Mouse (Mus musculus): ENCODE data around the gene Cyp2d12. TPM values are rescaled to one million over a fixed set of nuclear protein-coding genes. Genes with fewer than 3 reads are reported as not detected.
"Not testable (repeated sequence)": the region's sequence is repeated elsewhere in the genome, so short reads cannot be mapped to it uniquely, and the experiment has no call there.

The Cyp2d12 gene
- total RNA-seq (2021): 1 to 10 TPM in 1 of 2 experiments, under 1 TPM in 1; 0.28 to 2.5 TPM
- long read RNA-seq, experiment 1, partial matches to known transcripts: 1 of 1 reads
- long read RNA-seq, experiment 1, other reads (novel, unspliced or antisense): 0 of 1 reads
- long read RNA-seq, experiment 2, transcript Cyp2d12-201 (9 exons, 1,654 nt): major isoform, 5 of 8 reads
- long read RNA-seq, experiment 2, partial matches to known transcripts: 1 of 8 reads
- long read RNA-seq, experiment 2, other reads (novel, unspliced or antisense): 2 of 8 reads

DNA sequence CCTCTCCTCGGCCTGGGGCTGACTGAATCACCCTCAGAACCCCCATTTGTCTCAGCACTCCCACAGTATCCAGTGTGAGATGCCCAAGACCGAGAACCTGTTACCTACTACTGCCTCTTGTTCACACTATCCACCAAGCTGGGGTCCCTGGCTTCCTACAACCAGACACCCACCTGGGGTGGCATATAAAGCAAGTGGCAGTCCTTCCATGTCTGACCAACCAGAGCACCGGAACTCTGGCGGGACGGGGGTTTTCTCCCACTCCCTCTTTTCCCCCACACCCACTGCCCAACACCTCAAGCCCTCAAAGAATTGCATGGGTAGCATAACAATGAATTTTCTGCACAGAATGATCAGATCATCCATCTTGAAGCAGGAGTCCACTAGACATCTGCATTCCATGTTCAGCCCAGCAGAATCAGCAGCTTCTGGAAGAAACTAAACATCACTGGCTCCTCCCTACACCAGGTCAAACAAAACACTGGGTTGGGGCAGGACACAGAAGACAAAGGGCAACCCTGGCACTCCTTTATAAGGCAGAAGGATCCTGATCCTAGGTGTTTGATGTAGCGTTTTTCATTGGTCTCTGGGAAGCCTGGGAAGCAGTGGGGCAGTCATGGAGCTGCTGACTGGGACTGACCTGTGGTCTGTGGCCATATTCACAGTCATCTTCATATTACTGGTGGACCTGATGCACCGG, at the start of gene Cyp2d12:
Cyp2d12 (plus strand) TSS at position 542 of the 700 bp plus-strand sequence.
- DNase-seq (ENCODE audit: low spot score in 2 of 2): no peak

DNA sequence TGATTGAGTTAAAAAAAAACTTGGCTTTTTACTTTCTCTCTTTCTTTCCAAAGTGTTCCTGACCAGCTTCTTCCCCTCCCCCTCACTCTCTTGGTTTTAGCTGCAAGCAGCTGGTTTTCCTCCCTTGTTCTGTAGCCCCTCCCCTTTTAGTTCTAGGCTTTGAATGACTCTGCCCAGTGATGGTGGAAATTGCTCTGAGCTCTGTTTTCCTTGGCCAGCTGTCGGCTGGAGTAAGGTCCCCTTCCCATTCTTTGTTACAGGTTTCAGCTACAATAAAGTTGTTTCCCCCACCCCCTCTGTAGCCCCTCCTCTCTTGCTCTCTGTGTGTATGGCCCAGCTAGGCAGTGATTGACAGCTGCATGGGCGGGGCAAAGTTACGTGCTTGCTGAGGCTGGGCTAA, 47.9 kb upstream of the Cyp2d12 start:
- DNase-seq (ENCODE audit: low spot score in 2 of 2): no peak

DNA sequence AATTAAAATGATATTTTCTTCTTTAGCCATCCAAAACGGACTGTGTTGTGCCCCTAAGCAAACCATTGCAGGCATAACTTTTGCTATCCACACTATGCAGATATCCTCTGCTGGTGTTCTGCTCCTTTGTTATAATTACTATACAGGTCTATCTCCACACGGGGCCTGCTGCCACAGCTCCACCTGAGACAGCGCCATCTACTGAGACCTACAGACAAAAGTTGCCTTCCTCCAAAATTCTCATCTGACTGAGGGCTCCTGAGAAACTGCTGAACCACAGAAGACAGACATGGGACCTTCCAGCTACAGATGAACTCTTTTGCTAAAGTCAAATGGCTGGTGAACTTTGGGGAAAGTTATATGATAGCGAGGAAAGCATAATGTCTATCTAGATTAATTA, 47.1 kb upstream of the Cyp2d12 start:
- DNase-seq (ENCODE audit: low spot score in 2 of 2): not testable (repeated sequence)

DNA sequence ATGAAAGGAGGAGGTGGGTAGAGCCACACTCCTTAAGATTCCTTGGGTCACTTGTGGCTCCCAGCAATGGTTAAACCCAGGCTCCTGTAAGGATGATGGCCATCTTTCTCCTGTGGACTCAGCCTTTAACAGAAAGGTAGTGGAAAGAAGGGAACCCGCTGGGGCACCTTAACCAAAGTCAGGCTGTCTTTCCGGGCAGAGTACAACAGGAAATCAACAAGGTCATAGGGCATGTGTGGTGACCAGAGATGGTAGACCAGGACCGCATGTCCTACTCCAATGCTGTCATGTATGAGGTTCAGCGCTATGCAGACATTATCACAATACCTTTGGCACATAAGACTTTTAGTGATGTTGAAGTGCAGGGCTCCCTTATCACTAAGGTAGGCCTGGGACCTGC, 45.4 kb upstream of the Cyp2d12 start:
- DNase-seq (ENCODE audit: low spot score in 2 of 2): not testable (repeated sequence)

DNA sequence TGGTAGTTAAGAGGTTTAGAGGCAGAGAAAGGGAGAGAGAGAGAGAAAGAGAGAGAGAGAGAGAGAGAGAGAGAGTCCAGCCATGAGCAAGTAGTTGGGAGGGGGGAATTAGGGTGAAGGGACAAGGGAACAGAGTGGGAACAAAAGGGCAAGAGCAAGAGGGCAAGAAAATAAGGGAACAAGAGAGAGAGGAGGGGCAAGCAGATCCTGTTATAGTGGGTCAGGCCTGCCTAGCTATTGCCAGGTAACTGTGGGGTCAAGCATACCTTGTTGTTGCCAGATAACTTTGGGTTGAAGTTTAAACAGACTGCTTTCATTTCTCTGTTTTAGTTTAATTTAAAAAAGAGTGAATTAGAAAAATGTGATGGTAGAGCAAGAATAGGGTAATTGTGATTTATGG, 44.4 kb upstream of the Cyp2d12 start:
- DNase-seq (ENCODE audit: low spot score in 2 of 2): not testable (repeated sequence)

DNA sequence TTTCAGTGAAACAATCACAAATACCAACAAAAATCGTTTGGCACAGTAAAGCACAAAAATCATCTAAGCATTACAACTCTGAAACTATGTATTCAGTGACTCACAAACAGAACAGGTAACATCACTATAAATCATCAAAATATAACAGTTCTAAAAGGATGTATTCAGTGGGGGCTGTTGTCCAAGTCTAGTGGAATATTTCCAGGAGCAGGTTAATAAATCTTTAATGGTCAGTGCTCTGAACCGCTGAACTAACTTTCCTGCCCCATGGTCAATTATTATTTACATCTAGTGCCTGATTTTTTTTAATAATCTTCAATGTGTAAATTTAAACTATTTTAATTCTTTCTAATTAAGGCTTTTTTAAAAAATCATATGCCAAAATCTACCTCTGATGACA, 42.8 kb upstream of the Cyp2d12 start:
- not testable (repeated sequence) for DNase-seq (ENCODE audit: low spot score in 2 of 2)

DNA sequence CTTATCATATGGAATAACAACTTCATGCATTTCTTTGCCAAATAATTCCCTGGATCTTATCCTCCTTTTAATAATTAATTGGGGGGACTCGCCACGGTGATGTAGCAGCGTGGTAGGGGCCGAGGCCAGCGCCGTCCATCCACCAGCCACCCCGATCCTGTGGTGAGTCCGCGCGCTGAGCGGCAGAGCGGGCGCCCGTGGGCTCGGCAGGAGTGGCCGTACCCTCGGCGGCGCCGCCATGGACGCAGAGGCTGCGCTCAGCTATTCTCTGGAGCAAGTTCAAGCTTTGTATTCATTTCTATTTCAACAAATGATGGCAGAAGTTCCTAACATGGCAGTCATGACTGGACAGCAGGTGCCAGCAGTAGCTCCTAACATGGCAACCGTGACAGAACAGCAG, 38.7 kb upstream of the Cyp2d12 start:
- DNase-seq (ENCODE audit: low spot score in 2 of 2): not testable (repeated sequence)

DNA sequence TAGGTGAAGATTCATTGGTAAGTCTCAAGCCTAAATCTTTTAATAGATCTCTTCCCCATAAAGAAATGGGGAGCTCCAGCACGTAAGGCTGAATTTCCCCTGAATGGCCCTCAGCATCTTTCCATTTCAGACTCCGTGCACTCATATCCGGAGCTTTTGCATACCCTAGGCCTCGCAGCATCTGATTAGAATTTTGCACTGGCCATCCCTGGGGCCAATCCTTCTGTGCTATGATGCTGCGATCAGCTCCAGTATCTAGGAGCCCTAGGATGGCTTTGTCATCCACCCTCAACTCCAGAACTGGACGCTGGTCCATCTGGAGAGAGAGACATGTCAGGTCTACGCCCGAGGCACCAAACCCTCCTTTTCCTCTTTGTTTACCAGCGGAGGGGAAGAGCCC, 27.5 kb upstream of the Cyp2d12 start:
- not testable (repeated sequence) for DNase-seq (ENCODE audit: low spot score in 2 of 2)

DNA sequence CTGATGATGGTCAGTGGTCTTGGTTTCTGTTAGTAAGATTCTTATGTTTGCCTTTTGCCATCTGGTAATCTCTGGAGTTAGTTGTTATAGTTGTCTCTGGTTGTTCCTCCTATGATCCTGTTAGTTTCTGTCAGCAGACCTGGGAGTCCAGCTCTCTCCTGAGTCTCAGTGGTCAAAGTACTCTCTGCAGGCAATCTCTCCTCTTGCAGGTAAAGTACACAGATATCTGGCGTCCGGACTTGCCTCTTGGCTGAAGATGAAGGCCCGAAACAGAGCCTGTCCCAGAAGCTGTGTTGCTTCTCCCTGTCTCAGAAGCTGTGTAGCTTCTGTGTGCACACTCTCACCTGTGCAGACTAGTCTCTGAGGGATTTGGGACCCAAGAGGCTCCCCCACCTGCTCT, 22.2 kb upstream of the Cyp2d12 start:
- DNase-seq (ENCODE audit: low spot score in 2 of 2): not testable (repeated sequence)

DNA sequence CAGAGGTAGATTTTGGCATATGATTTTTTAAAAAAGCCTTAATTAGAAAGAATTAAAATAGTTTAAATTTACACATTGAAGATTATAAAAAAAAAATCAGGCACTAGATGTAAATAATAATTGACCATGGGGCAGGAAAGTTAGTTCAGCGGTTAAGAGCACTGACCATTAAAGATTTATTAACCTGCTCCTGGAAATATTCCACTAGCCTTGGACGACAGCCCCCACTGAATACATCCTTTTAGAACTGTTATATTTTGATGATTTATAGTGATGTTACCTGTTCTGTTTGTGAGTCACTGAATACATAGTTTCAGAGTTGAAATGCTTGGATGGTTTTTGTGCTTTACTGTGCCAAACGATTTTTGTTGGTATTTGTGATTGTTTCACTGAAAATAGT, 11.9 kb upstream of the Cyp2d12 start:
- not testable (repeated sequence) for DNase-seq (ENCODE audit: low spot score in 2 of 2)

DNA sequence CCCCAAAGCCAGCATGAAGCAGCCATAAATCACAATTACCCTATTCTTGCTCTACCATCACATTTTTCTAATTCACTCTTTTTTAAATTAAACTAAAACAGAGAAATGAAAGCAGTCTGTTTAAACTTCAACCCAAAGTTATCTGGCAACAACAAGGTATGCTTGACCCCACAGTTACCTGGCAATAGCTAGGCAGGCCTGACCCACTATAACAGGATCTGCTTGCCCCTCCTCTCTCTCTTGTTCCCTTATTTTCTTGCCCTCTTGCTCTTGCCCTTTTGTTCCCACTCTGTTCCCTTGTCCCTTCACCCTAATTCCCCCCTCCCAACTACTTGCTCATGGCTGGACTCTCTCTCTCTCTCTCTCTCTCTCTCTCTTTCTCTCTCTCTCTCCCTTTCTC, 10.3 kb upstream of the Cyp2d12 start:
- not testable (repeated sequence) for DNase-seq (ENCODE audit: low spot score in 2 of 2)

DNA sequence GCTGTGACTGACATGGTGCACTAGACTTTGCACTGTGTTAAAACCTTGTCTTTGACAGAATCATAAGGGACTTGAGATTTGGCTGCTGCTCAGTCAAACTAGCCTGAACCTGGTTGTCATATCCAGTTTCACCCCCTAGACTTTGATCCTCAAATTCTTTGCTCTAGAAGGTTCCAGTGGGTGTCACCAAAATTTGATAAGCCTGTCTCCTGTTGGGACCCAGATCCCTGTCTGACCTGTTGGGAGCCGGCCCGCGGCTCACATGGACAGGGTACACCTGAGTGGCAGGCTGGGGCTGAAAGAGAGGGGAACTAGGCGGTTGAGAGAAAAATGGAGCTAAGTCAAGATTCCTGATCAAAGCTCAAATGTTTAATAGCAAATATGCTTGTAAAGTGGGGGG, 7.1 kb upstream of the Cyp2d12 start:
- DNase-seq (ENCODE audit: low spot score in 2 of 2): not testable (repeated sequence)

DNA sequence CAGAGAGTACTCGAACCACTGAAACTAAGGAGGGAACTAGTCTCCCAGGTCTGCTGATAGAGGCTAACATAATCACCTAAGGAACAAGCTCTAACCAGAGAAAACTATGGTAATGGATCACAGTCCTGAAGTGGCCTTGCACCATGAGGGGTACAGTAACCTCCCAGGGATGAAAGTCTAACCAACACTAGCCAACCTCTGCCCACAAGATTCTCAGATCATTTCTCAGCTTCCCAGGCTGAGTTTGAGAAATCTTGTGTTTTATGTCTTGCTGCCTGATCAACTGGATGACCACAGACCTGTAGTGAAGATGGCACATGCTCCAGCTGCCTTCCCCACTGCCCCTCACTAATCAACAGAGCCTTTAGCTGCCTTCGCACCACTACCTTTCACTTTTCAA, 1.7 kb upstream of the Cyp2d12 start:
- DNase-seq (ENCODE audit: low spot score in 2 of 2): not testable (repeated sequence)

DNA sequence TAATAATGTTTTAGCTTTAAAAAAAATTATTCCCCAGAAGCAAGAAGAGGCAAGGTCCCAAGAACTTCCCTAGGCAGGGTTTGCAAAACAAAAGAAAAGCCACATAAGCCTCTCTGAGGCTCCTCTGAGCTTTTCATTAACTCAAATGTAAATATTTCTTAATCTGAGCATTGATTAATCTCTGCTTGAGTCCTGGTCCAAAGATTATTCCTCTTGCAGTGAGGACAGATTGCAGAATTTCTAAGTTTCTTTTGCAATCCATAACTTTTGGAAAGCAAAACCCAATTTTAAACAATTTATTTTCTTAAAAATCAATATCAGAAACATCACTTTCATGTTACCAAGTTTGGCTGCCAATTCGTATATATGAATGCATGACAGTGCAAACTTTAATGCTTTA, 18.0 kb downstream of the Cyp2d12 start:
- no peak for DNase-seq (ENCODE audit: low spot score in 2 of 2)

DNA sequence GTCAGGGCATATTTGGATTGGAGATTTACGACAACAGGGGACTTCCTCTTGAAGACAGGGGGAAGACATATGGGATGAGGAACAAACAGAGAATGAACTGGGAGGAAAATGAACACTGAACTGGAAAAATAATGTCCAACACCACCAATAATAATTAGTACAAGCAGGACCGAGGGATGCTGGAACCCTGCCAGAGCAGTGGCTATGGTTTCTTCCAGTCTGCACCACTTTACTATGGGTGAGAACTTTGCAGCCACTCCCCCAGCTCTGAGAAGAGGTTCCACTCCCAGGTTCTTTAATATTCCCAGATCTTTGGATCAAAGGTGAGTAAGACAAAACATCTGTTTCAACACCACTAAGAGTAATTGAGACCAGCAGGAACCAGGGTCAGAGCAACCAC, 24.2 kb downstream of the Cyp2d12 start:
- no peak for DNase-seq (ENCODE audit: low spot score in 2 of 2)

DNA sequence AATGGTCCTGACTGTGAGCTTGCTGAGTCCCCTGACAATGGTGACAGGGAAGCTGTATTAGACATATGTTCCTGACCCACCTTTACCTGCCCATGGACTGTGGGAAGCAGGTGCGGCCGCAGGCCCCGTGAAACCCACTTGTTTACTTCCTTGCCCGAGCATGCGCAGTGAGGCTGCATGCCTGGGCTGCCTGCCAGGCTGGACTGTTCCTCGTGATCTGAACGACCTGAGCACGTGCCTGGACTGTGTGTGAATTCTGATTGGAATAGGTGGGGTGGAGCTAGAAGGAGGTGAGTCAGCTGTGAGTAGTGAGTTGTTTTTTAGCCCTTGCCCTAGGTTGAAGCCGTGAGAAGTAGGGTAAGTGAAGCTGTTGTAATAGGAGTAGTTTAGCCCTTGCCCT, 27.7 kb downstream of the Cyp2d12 start:
- no peak for DNase-seq (ENCODE audit: low spot score in 2 of 2)

Small RNAs within 50 kb of the gene (microRNA-seq; reads per million reads assigned to microRNA genes)
- gene Gm27924: not detected
- gene Gm28023: not detected

Other genes with a start within 250 kb of the Cyp2d12 start
- 10 to 100 TPM; 82.6 to 96.8 TPM for gene Naga, start 216.1 kb upstream of the Cyp2d12 start, total RNA-seq (2021)
- 1 to 10 TPM; 4.7 to 5.1 TPM for gene Pheta2, start 216.1 kb upstream of the Cyp2d12 start, total RNA-seq (2021)
- gene Smdt1, start 216.1 kb upstream of the Cyp2d12 start, total RNA-seq (2021): 100 to 1,000 TPM; 125 to 127 TPM
- gene Ndufa6, start 200.8 kb upstream of the Cyp2d12 start, total RNA-seq (2021): 100 to 1,000 TPM; 406 to 421 TPM
- 10 to 100 TPM; 52.1 to 52.6 TPM for gene Cyp2d22, start 174.8 kb upstream of the Cyp2d12 start, total RNA-seq (2021)
- gene Cyp2d11, start 161.1 kb upstream of the Cyp2d12 start, total RNA-seq (2021): under 1 TPM in 1 of 2 experiments, not detected in 1; 0.20 TPM
- gene Cyp2d10, start 147.9 kb upstream of the Cyp2d12 start, total RNA-seq (2021): 10 to 100 TPM in 1 of 2 experiments, 1 to 10 TPM in 1; 1.1 to 24.9 TPM
- gene Cyp2d9, start 121.6 kb upstream of the Cyp2d12 start, total RNA-seq (2021): 1 to 10 TPM in 1 of 2 experiments, under 1 TPM in 1; 0.62 to 8.5 TPM
- not detected for gene Cyp2d34, start 65.9 kb downstream of the Cyp2d12 start, total RNA-seq (2021)
- gene Cyp2d40, start 209.1 kb downstream of the Cyp2d12 start, total RNA-seq (2021): under 1 TPM in 1 of 2 experiments, not detected in 1; 0.93 TPM
- gene Cyp2d26, start 239.2 kb downstream of the Cyp2d12 start, total RNA-seq (2021): 10 to 100 TPM; 11.5 to 85.3 TPM

Measured in adrenal gland, postnatal 4 days (tissue).